Mouse (Mus musculus) R1 (cell line): ENCODE measurements around the gene Tcp10a.
"Not testable (repeated sequence)": the region's sequence is repeated elsewhere in the genome, so short reads cannot be mapped to it uniquely, and the experiment has no call there.

Experiments
- DNase-seq: peaks from one replicate; pipeline ENCODE4 v3.0.0-alpha.2; 2018; ENCODE audit warnings: low read depth, low spot score

The Tcp10a gene

GRCm38 (mm10) chr17:7366676-7367374 is 42.4 kb downstream of the Tcp10a start:
- not testable (repeated sequence) for DNase-seq

- DNase-seq, result not testable (repeated sequence)
Observed at GRCm38 (mm10) chr17:7369401-7369800, 45.0 kb downstream of the Tcp10a start.

- not testable (repeated sequence) for DNase-seq
Observed at GRCm38 (mm10) chr17:7371879-7372278, 47.4 kb downstream of the Tcp10a start, which contains the start of gene Gm49630. Gm49630 (minus strand) TSS chr17:7371979.

GRCm38 (mm10) chr17:7376951-7377700 is 52.7 kb downstream of the Tcp10a start:
- DNase-seq, result not testable (repeated sequence)

- not testable (repeated sequence) for DNase-seq
Observed at GRCm38 (mm10) chr17:7377907-7378306, 53.5 kb downstream of the Tcp10a start.

GRCm38 (mm10) chr17:7382711-7383110 is 58.3 kb downstream of the Tcp10a start:
- not testable (repeated sequence) for DNase-seq

GRCm38 (mm10) chr17:7383167-7384143 is 59.0 kb downstream of the Tcp10a start:
- DNase-seq, result not testable (repeated sequence)

GRCm38 (mm10) chr17:7385364-7385763 is 60.9 kb downstream of the Tcp10a start, which contains the start of gene Unc93a2:
Unc93a2 (minus strand) TSS chr17:7385464.
- not testable (repeated sequence) for DNase-seq

- DNase-seq, result not testable (repeated sequence)
Observed at GRCm38 (mm10) chr17:7386016-7386415, 61.6 kb downstream of the Tcp10a start.

- not testable (repeated sequence) for DNase-seq
Observed at GRCm38 (mm10) chr17:7388341-7388957, 64.0 kb downstream of the Tcp10a start.

GRCm38 (mm10) chr17:7388958-7389356 is 64.5 kb downstream of the Tcp10a start:
- DNase-seq, result not testable (repeated sequence)

GRCm38 (mm10) chr17:7389898-7390297 is 65.5 kb downstream of the Tcp10a start:
- DNase-seq, result not testable (repeated sequence)

- DNase-seq, result peak; percentile 41
Observed at GRCm38 (mm10) chr17:7395116-7395515, 70.7 kb downstream of the Tcp10a start.
